Mouse (Mus musculus): ENCODE results near the gene Adgrf1.

- no peak for TF ChIP-seq POLR2A (IDR thresholded peaks at IDR 0.05; ENCODE audit: borderline replicate concordance, low read depth, low read length)
- TF ChIP-seq CTCF (IDR thresholded peaks at IDR 0.05; ENCODE audit: low read depth, low read length): no peak
Measured at GRCm38 (mm10) chr17:43359826-43360619, 89.9 kb downstream of the Adgrf1 start, which contains the start of gene Adgrf5.
